Mouse (Mus musculus): ENCODE measurements around the gene Fnbp1.
A peak's percentile ranks its signal among the peaks of the same experiment; 100 is the strongest.

Gene Fnbp1

GRCm38 (mm10) chr2:31122806-31123205 lies 19.0 kb downstream of the Fnbp1 start:
- DNase-seq = no peak

- no peak for DNase-seq
Observed at GRCm38 (mm10) chr2:31121131-31121693, 20.6 kb downstream of the Fnbp1 start.

GRCm38 (mm10) chr2:31119795-31120194 lies 22.0 kb downstream of the Fnbp1 start:
- no peak for DNase-seq

GRCm38 (mm10) chr2:31118639-31119380 lies 23.0 kb downstream of the Fnbp1 start:
- no peak for DNase-seq

GRCm38 (mm10) chr2:31118211-31118610 lies 23.6 kb downstream of the Fnbp1 start:
- no peak for DNase-seq

GRCm38 (mm10) chr2:31115943-31116731 lies 25.7 kb downstream of the Fnbp1 start:
- DNase-seq = peak; percentile 37

GRCm38 (mm10) chr2:31115091-31115942 lies 26.5 kb downstream of the Fnbp1 start:
- DNase-seq = peak; percentile 59

GRCm38 (mm10) chr2:31114205-31114604 lies 27.6 kb downstream of the Fnbp1 start:
- no peak for DNase-seq

GRCm38 (mm10) chr2:31111685-31112084 lies 30.1 kb downstream of the Fnbp1 start:
- DNase-seq = no peak

GRCm38 (mm10) chr2:31109960-31110548 lies 31.8 kb downstream of the Fnbp1 start:
- no peak for DNase-seq

- DNase-seq = no peak
Observed at GRCm38 (mm10) chr2:31108186-31108585, 33.6 kb downstream of the Fnbp1 start.

GRCm38 (mm10) chr2:31106621-31107320 lies 35.0 kb downstream of the Fnbp1 start:
- DNase-seq = no peak

- no peak for DNase-seq
Observed at GRCm38 (mm10) chr2:31106004-31106403, 35.8 kb downstream of the Fnbp1 start.

- no peak for DNase-seq
Observed at GRCm38 (mm10) chr2:31105279-31105678, 36.5 kb downstream of the Fnbp1 start.

- no peak for DNase-seq
Observed at GRCm38 (mm10) chr2:31103321-31103720, 38.5 kb downstream of the Fnbp1 start.

- DNase-seq = no peak
Observed at GRCm38 (mm10) chr2:31101285-31101684, 40.5 kb downstream of the Fnbp1 start.

GRCm38 (mm10) chr2:31099079-31099478 lies 42.7 kb downstream of the Fnbp1 start:
- no peak for DNase-seq

- no peak for DNase-seq
Observed at GRCm38 (mm10) chr2:31098616-31099015, 43.2 kb downstream of the Fnbp1 start.

- DNase-seq = no peak
Observed at GRCm38 (mm10) chr2:31097276-31097675, 44.5 kb downstream of the Fnbp1 start.

GRCm38 (mm10) chr2:31096119-31096518 lies 45.7 kb downstream of the Fnbp1 start:
- no peak for DNase-seq

GRCm38 (mm10) chr2:31094565-31094964 lies 47.2 kb downstream of the Fnbp1 start:
- DNase-seq = no peak

GRCm38 (mm10) chr2:31092939-31093338 lies 48.9 kb downstream of the Fnbp1 start:
- no peak for DNase-seq

All from embryo, embryonic 11 days (tissue).